Mouse (Mus musculus) heart, postnatal 0 days (tissue): Measurements from ENCODE around the gene Wnt2.

ENCODE experiments used
- CTCF ChIP-seq: IDR thresholded peaks from 2 replicates; pipeline ENCODE4 v1.5.1; 2016; ENCODE audit warnings: antibody characterized with exemption, control low read depth, low read depth
- EP300 ChIP-seq: IDR thresholded peaks from 2 replicates; pipeline ENCODE4 v1.6.1; 2016; ENCODE audit warnings: antibody characterized with exemption, low read depth

DNA sequence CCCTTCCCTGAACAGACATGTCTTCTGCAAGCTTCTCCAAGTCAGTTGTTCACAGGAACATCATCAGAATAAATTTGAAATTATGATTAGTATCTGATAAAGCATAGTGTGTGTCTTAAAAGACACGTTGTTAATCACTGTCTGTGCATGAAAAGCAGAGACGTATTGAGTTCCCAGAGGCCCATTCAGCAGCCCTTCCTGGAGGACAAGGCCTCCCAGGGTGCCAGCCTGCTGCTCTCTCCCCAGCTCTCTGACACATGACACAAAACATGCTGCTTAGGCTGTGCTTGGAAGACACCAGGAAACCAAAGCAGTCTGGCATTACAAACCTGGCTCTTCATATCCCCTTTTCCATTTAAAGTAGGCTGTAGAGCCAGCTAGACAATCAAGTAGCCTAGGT lies 88.5 kb downstream of the Wnt2 start:
- TF ChIP-seq CTCF (no peak), EP300 (no peak)
